Mouse (Mus musculus): ENCODE results near the gene Cacnb3. TPM values are rescaled to one million over a fixed set of nuclear protein-coding genes. Genes with fewer than 3 reads are reported as not detected.
A peak's percentile ranks its signal among the peaks of the same experiment; 100 is the strongest.

Cacnb3 gene
- polyA plus RNA-seq, 1 experiment from 2014 or later, result 86.2 TPM

DNA sequence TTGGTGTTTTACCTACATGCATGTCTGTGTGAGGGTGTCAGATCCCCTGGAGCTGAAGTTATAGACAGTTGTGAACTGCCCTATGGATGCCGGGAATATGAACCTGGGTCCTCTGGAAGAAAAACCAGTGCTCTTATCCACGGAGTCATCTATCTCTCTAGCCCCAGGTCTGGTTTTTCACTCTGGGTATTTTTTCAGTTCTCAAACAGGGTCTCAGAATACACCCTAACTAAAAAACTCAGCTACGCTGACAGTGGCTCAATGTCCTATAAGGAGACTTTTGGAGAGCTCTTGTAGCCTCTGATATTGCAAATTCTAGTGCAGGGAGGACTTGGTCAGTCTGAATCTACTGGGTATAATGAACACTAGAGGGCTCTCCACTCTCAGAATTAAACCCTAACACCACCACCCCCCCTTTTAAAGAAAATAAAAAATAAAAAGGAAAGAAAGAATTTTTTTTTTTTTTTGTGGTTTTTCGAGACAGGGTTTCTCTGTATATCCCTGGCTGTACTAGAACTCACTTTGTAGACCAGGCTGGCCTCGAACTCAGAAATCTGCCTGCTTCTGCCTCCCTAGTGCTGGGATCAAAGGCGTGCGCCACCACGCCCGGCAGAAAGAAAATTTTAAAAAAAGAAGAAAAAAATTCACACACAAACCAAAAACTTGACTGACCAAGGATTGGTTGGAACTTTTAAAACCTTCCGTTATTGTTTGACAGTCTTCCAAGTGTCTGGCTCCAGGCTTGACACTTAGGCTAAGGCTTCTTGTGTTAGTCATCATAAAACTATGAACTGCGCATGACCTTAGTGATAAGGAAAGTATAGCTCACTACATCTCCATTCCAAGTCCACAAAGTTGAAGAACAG is 33.6 kb downstream of the Cacnb3 start:
- WGBS, result 79% methylated on average over 11 of the region's 11 CpGs
- no peaks in the 10 kb centered on the region for H3K27me3 ChIP-seq
- no peak overlapping the region for H3K4me3 ChIP-seq
- H3K27ac ChIP-seq (replicated peaks), result no peak overlapping the region
- H3K9ac ChIP-seq (replicated peaks), result no peak overlapping the region
- peaks cover 8% of the 10 kb centered on the region for H3K36me3 ChIP-seq
- 0 out of 2 replicates have a peak, but pooled peaks cover 5% of the 10 kb centered on the region for H3K4me1 ChIP-seq
- ATAC-seq (ENCODE audit: low FRiP score, low read depth), result no peak
- H3K4me2 ChIP-seq (replicated peaks), result no peak overlapping the region
- no peaks in the 10 kb centered on the region for H3K9me3 ChIP-seq

DNA sequence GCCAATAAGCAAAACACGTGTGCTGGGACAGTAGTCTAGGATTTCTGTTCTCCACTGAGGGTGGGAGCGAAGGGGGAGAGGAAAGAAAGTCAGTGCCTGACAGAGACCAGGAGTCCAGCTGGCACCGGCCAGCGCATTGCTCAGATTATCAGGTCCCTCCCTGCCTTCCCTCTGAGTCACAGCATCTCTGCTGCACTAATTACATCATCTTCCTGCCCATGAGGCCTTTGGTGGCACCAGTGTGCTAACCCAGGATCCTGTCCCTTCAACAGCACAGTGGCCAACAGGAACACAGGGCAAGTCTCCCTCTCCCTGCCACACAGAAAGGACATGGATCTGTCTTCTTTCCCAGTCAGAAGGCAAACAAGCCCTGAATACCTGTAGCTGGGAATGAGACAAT is 42.0 kb downstream of the Cacnb3 start:
- peaks cover 28% of the 10 kb centered on the region for H3K36me3 ChIP-seq
- H3K9me3 ChIP-seq, result no peaks in the 10 kb centered on the region
- no peak overlapping the region for H3K4me2 ChIP-seq (replicated peaks)
- no peak overlapping the region for H3K4me3 ChIP-seq
- H3K9ac ChIP-seq (replicated peaks), result no peak overlapping the region
- H3K27ac ChIP-seq (replicated peaks), result no peak overlapping the region
- H3K4me1 ChIP-seq, result peaks cover 40% of the 10 kb centered on the region
- H3K27me3 ChIP-seq, result peaks cover 19% of the 10 kb centered on the region
- no peak for ATAC-seq (ENCODE audit: low FRiP score, low read depth)
- 84% methylated on average over 4 of the region's 4 CpGs for WGBS

DNA sequence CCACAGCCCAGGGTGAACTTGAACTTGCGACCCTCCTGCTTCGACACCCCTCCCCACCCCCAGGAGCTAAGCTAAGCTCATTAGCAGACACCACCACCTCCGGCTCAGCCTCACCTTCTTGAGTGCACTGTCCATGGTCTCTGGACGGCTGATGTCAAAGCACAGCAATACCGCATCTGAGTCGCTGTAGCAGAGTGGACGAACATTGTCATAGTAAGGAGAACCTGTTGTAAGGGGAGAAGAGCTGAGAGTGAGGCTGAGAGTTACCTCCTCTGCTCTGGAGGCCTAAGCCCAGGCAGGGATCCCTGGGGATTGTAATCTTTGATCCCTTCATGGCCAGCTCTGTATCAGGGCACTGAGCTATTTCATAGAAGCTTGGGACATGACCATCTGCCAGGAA is 43.1 kb downstream of the Cacnb3 start:
- WGBS, result 79% methylated on average over 7 of the region's 7 CpGs
- Histone ChIP-seq H3K4me1 (peaks cover 44% of the 10 kb centered on the region), H3K36me3 (peaks cover 28% of the 10 kb centered on the region), H3K4me3 (peak overlapping the region; percentile 56; the same call in 1 of the 2 replicates), H3K27ac (replicated peaks) (peak overlapping the region; percentile 72), H3K4me2 (replicated peaks) (peak overlapping the region; percentile 99), H3K9ac (replicated peaks) (no peak overlapping the region), H3K9me3 (no peaks in the 10 kb centered on the region), H3K27me3 (peaks cover 26% of the 10 kb centered on the region)
- no peak for ATAC-seq (ENCODE audit: low FRiP score, low read depth)

DNA sequence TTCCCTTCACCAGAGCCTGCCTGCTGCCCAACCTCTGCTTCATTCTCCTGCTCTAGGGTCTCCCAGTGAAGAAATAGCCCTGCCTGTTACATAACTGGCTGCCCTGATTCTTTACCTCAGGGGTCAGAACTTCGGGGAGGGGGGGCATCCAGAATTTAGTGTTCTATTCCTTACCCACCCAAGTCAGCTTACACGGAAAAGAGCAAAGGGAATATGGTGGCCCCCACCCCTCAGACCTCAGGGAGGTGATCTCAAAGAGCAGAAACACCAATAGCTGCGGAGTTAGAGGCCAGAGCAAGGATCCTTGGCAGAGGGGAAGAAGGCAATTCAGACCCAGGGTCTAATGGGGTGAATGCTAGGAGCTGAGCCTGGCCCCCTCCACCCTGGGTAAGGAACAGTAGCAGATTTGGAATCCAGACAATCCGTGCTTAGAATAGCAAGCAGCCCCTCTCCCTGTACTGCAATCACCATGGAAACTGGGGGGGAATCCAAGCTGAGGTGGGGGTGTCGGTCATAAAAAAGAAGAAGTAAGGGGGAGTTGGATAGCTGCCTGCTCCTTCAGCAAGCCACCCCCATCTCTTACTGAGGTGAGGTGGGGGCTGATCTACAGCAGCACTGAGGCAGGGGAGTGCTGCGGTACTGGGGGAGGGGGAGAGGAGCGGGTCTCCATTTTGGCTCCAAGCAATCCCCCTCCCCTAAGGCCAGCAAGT is 43.8 kb downstream of the Cacnb3 start:
- Histone ChIP-seq H3K27me3 (peaks cover 30% of the 10 kb centered on the region), H3K36me3 (peaks cover 23% of the 10 kb centered on the region), H3K27ac (replicated peaks) (peak overlapping the region; percentile 72), H3K9ac (replicated peaks) (peak overlapping the region; percentile 56), H3K4me1 (peaks cover 44% of the 10 kb centered on the region), H3K4me2 (replicated peaks) (peak overlapping the region; percentile 99), H3K9me3 (no peaks in the 10 kb centered on the region), H3K4me3 (peak overlapping the region; percentile 56)
- peak; percentile 75 for ATAC-seq (ENCODE audit: low FRiP score, low read depth)
- WGBS, result 16% methylated on average over 7 of the region's 7 CpGs

DNA sequence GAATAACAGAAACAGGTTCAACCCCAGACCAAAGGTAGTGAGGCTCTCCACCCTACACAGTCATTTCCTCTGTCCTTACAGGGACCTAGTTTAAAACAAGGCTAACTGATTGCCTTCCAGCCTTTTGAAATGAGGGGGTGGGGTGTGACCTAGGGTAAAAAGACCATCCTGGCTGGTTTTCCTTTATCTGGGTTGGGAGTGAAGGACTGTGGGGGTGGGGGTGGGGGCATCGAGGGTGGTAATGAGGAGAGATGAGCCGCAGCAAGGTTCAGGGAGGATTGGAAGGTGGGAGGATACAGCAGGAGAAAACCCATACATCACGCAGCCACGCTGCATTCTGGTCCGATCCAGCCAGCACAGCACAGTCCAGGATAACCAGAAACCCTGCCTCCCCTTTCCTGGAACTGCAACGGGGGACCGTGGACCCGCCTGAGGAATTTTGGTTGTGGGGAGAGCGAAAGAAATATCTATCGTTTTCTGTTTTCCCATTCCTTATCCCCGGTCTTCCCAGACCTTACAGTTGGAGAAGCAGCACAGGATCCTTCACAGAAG is 44.4 kb downstream of the Cacnb3 start:
- no peak for ATAC-seq (ENCODE audit: low FRiP score, low read depth)
- Histone ChIP-seq H3K27me3 (peaks cover 30% of the 10 kb centered on the region), H3K27ac (replicated peaks) (peak overlapping the region; percentile 72), H3K4me3 (peak overlapping the region; percentile 56), H3K4me2 (replicated peaks) (peak overlapping the region; percentile 99), H3K36me3 (peaks cover 18% of the 10 kb centered on the region), H3K9me3 (no peaks in the 10 kb centered on the region), H3K9ac (replicated peaks) (peak overlapping the region; percentile 56), H3K4me1 (peaks cover 44% of the 10 kb centered on the region)
- WGBS, result 28% methylated on average over 11 of the region's 11 CpGs

DNA sequence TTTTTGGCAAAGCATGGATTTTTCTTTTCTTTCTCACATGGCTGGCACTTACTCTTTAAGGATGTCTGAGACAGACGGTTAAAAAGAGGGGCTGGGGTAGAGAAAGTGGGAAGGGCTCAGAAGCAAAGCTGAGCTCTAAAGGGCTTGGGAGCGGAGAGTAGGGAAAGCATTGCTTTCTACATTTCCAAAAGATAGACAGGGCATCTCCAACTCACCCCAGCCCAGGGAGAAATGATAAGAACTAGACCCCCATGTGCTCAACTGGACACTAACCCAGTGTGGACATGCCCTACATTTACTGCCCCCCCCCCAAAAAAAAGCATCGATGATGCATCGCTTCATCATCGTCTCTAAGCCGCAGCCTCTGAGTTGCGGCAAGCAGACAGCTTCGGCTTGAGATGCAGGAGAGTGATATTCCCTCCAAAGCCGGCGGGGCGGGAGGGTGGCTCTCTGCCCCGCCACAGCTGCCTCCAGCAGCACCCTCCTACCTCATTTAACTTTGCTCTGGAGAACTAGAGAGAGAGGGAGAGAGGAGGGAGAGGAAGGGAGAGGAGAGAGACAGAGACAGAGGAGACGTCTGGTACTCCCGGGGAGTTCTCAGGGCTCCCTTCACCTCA is 45.1 kb downstream of the Cacnb3 start:
- H3K36me3 ChIP-seq, result peaks cover 11% of the 10 kb centered on the region; the same call in 1 of the 2 replicates
- WGBS, result 7% methylated on average over 14 of the region's 14 CpGs
- peak overlapping the region; percentile 72 for H3K27ac ChIP-seq (replicated peaks)
- H3K4me3 ChIP-seq, result peak overlapping the region; percentile 56
- H3K4me1 ChIP-seq, result peaks cover 44% of the 10 kb centered on the region
- ATAC-seq (ENCODE audit: low FRiP score, low read depth), result no peak
- peak overlapping the region; percentile 99 for H3K4me2 ChIP-seq (replicated peaks)
- H3K27me3 ChIP-seq, result peaks cover 30% of the 10 kb centered on the region
- no peaks in the 10 kb centered on the region for H3K9me3 ChIP-seq
- peak overlapping the region; percentile 56 for H3K9ac ChIP-seq (replicated peaks)

DNA sequence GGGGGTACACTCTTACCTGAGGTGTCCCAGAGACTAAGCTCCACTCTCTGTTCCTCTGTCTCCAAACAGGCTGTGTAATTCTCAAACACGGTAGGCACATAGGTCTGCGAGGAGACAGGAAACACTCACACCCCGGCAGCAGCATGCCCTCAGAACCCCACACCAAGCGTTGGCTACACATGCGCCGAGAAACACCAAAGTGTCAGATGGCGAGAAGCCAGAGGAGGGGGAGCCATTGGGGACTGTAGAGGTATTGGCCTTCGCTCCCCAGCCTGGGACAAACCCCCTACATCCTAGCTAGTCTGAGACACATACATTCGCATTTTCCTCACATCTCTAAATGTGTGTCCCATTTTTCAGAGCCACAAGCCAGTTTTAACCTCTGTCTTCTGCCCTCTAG is 45.8 kb downstream of the Cacnb3 start:
- H3K27ac ChIP-seq (replicated peaks), result no peak overlapping the region

DNA sequence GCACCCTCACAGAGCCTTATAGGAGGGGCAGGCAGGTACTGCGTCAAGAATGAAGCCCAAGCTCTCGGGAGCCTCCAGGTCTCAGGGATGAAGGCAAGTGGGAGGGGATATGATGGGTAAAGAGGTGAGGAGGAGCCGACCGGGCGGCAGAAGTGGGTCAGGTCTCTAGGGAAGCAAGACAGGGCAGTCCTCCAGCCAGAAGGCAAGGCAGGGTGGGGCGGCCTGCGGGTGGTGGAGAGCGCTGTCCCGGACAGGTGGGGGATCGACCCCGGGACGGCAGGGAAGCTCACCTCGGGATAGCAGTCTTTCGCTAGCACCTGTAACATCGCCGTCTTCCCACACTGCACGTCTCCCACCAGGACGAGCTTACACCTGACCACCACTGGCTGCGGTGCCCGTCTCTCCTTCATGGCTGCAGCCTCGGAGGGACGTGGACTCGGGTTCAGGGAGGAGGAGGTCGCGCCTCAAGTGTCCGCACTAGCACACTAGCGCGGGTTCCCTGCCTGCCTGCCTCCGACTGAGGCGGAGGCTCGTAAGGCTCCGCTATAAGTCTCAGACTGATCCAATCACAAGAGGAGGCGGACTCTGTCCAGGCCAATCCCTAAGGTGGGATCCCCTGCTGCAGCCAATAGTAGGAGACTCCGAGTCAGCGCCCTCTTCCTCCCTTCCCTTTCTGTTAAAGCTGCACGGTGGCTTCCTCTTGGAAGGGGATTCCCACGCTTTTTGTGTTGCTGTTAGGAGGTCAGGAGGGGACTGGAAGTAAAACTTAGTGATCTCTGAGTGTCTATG is 46.5 kb downstream of the Cacnb3 start, which contains the start of gene Rnd1:
TSS of gene Rnd1 (minus strand) at position 522 of the 789 bp plus-strand sequence.
- no peaks in the 10 kb centered on the region for H3K9me3 ChIP-seq
- H3K27me3 ChIP-seq, result peaks cover 30% of the 10 kb centered on the region
- peak within 1 kb of the TSS; percentile 56 for H3K9ac ChIP-seq (replicated peaks)
- H3K4me2 ChIP-seq (replicated peaks), result peak within 1 kb of the TSS; percentile 99
- WGBS, result 1% methylated on average over 37 of the region's 37 CpGs
- peaks cover 10% of the 10 kb centered on the region; the same call in 1 of the 2 replicates for H3K36me3 ChIP-seq
- ATAC-seq (ENCODE audit: low FRiP score, low read depth), result peak; percentile 90
- H3K4me3 ChIP-seq, result peak within 1 kb of the TSS; percentile 56
- peaks cover 44% of the 10 kb centered on the region for H3K4me1 ChIP-seq
- H3K27ac ChIP-seq (replicated peaks), result 0 out of 2 replicates have a peak within 1 kb of the TSS, but pooled peaks have one; percentile 7

More for the DNA sequence above, 45.8 kb downstream of the Cacnb3 start:
- Histone ChIP-seq H3K36me3 (peaks cover 10% of the 10 kb centered on the region; the same call in 1 of the 2 replicates), H3K9me3 (no peaks in the 10 kb centered on the region), H3K27me3 (peaks cover 30% of the 10 kb centered on the region), H3K9ac (replicated peaks) (peak overlapping the region; percentile 56), H3K4me3 (peak overlapping the region; percentile 56), H3K4me1 (peaks cover 44% of the 10 kb centered on the region), H3K4me2 (replicated peaks) (peak overlapping the region; percentile 99)
- 2% methylated on average over 9 of the region's 9 CpGs for WGBS
- no peak for ATAC-seq (ENCODE audit: low FRiP score, low read depth)

DNA sequence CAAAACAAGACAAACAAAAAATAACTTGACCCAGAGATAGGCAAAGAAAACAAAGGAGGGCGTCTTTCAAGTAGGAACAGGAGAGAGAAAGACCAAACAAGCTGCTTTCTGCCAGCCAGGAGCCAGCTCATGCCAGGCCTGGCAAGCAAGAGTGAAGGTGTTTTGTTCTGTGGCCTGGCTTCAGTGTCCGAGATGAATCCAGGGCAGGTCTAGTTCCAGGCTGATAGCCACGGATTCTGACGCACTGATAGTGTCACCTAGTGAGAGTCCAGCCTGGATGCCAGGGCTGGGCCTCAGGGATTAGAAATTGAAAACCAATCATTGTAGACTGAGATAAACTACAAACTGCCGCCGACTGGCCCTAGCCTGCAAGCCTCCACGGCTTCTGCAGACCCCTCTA is 47.3 kb downstream of the Cacnb3 start:
- H3K4me2 ChIP-seq (replicated peaks), result no peak overlapping the region
- WGBS, result 65% methylated on average over 7 of the region's 7 CpGs

DNA sequence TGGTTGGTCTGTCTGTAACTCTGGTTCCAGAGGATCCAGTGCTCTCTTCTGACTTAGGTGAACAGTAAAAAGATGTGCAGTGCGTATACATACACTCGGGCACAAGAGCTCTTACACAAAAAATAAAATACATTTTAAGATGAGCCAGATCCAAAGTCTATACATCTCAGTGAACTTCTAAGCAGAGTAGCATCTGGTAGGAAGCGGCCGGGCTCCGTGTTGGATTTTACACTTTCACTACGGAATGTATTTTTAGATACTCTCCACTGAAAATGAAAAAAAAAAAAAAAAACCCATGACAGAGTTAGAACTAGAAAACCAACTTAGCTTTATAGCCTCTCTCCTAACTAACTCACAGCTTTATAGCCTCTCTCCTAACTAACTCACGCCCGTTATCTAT is 50.0 kb downstream of the Cacnb3 start:
- Histone ChIP-seq H3K27me3 (peaks cover 26% of the 10 kb centered on the region), H3K9ac (replicated peaks) (no peak overlapping the region), H3K36me3 (no peaks in the 10 kb centered on the region), H3K27ac (replicated peaks) (no peak overlapping the region), H3K4me3 (no peak overlapping the region), H3K4me1 (peaks cover 23% of the 10 kb centered on the region), H3K9me3 (no peaks in the 10 kb centered on the region), H3K4me2 (replicated peaks) (no peak overlapping the region)
- no peak for ATAC-seq (ENCODE audit: low FRiP score, low read depth)
- WGBS, result 95% methylated on average over 8 of the region's 8 CpGs

More for the DNA sequence above, 47.3 kb downstream of the Cacnb3 start:
- no peak for ATAC-seq (ENCODE audit: low FRiP score, low read depth)
- 0 out of 2 replicates have a peak overlapping the region, but pooled peaks have one; percentile 7 for H3K27ac ChIP-seq (replicated peaks)
- no peaks in the 10 kb centered on the region for H3K9me3 ChIP-seq
- peaks cover 30% of the 10 kb centered on the region for H3K27me3 ChIP-seq
- H3K36me3 ChIP-seq, result peaks cover 2% of the 10 kb centered on the region; the same call in 1 of the 2 replicates
- peaks cover 44% of the 10 kb centered on the region for H3K4me1 ChIP-seq
- H3K4me3 ChIP-seq, result no peak overlapping the region
- no peak overlapping the region for H3K9ac ChIP-seq (replicated peaks)

DNA sequence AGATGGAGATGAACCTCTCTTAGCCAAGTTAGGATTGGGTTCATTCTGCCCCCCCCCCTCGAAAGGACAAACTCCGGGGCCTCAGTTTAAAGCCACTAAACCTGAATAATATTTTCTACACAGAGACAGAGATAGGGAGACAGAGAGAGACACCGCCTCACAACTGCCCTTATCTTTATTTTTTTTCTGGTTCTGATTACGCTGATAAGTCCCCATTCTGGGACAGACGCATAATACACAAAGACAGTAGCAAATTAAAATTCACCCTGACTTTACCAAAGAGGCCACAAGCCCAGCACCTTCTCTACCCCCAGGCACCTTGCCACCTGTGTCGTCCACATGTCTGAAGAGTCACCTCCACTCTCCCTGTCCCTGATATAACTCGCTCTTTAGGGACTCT is 51.0 kb downstream of the Cacnb3 start:
- no peak for ATAC-seq (ENCODE audit: low FRiP score, low read depth)
- no peak overlapping the region for H3K4me3 ChIP-seq
- peaks cover 13% of the 10 kb centered on the region for H3K4me1 ChIP-seq
- peaks cover 16% of the 10 kb centered on the region for H3K27me3 ChIP-seq
- 84% methylated on average over 7 of the region's 7 CpGs for WGBS
- H3K9ac ChIP-seq (replicated peaks), result no peak overlapping the region
- H3K36me3 ChIP-seq, result no peaks in the 10 kb centered on the region
- H3K9me3 ChIP-seq, result no peaks in the 10 kb centered on the region
- no peak overlapping the region for H3K4me2 ChIP-seq (replicated peaks)
- no peak overlapping the region for H3K27ac ChIP-seq (replicated peaks)
